Mouse (Mus musculus): Measurements from ENCODE around the gene D630045J12Rik. TPM values are rescaled to one million over a fixed set of nuclear protein-coding genes. Genes with fewer than 3 reads are reported as not detected.
A peak's percentile ranks its signal among the peaks of the same experiment; 100 is the strongest.

Gene D630045J12Rik
- polyA plus RNA-seq, 1 experiment from 2014 or later, result 2.6 TPM

GRCm38 (mm10) chr6:38207621-38208020 lies 46.2 kb downstream of the D630045J12Rik start:
- H3K27ac ChIP-seq (ENCODE audit: poor library complexity, severe bottlenecking), result peak overlapping the region; percentile 30; the same call in 1 of the 2 replicates
- H3K36me3 ChIP-seq, result no peaks in the 10 kb centered on the region
- WGBS, result 79% methylated on average over 2 of the region's 2 CpGs
- no peak overlapping the region for H3K4me2 ChIP-seq
- ATAC-seq (ENCODE audit: insufficient number of reproducible peaks, low FRiP score), result no peak
- H3K9me3 ChIP-seq (replicated peaks), result peaks cover 11% of the 10 kb centered on the region
- no peaks in the 10 kb centered on the region for H3K27me3 ChIP-seq (replicated peaks)
- no peak overlapping the region for H3K4me3 ChIP-seq
- H3K4me1 ChIP-seq (replicated peaks), result peaks cover 24% of the 10 kb centered on the region
- 0 out of 2 replicates have a peak overlapping the region, but pooled peaks have one; percentile 3 for H3K9ac ChIP-seq

- Histone ChIP-seq H3K4me1 (replicated peaks) (peaks cover 24% of the 10 kb centered on the region), H3K4me2 (no peak overlapping the region), H3K36me3 (no peaks in the 10 kb centered on the region), H3K4me3 (no peak overlapping the region), H3K9ac (peak overlapping the region; percentile 3; the same call in 1 of the 2 replicates), H3K9me3 (replicated peaks) (0 out of 2 replicates have a peak, but pooled peaks cover 6% of the 10 kb centered on the region), H3K27me3 (replicated peaks) (no peaks in the 10 kb centered on the region), H3K27ac (ENCODE audit: poor library complexity, severe bottlenecking) (peak overlapping the region; percentile 30; the same call in 1 of the 2 replicates)
- WGBS, result 9% methylated on average over 8 of the region's 8 CpGs
- no peak for ATAC-seq (ENCODE audit: insufficient number of reproducible peaks, low FRiP score)
Measured at GRCm38 (mm10) chr6:38206941-38207531, 46.8 kb downstream of the D630045J12Rik start.

GRCm38 (mm10) chr6:38205375-38205774 lies 48.4 kb downstream of the D630045J12Rik start:
- 79% methylated on average over 6 of the region's 6 CpGs for WGBS
- no peak overlapping the region for H3K27ac ChIP-seq (ENCODE audit: poor library complexity, severe bottlenecking)
- H3K9me3 ChIP-seq (replicated peaks), result 0 out of 2 replicates have a peak, but pooled peaks cover 6% of the 10 kb centered on the region
- no peak for ATAC-seq (ENCODE audit: insufficient number of reproducible peaks, low FRiP score)
- H3K27me3 ChIP-seq (replicated peaks), result no peaks in the 10 kb centered on the region
- peaks cover 24% of the 10 kb centered on the region for H3K4me1 ChIP-seq (replicated peaks)
- H3K4me3 ChIP-seq, result no peak overlapping the region
- no peaks in the 10 kb centered on the region for H3K36me3 ChIP-seq
- H3K4me2 ChIP-seq, result no peak overlapping the region
- H3K9ac ChIP-seq, result no peak overlapping the region

- Histone ChIP-seq H3K4me2 (no peak overlapping the region), H3K4me3 (no peak overlapping the region), H3K4me1 (replicated peaks) (peaks cover 24% of the 10 kb centered on the region), H3K9me3 (replicated peaks) (0 out of 2 replicates have a peak, but pooled peaks cover 3% of the 10 kb centered on the region), H3K27ac (ENCODE audit: poor library complexity, severe bottlenecking) (no peak overlapping the region), H3K36me3 (no peaks in the 10 kb centered on the region), H3K27me3 (replicated peaks) (no peaks in the 10 kb centered on the region), H3K9ac (no peak overlapping the region)
- WGBS, result 52% methylated on average over 4 of the region's 4 CpGs
- ATAC-seq (ENCODE audit: insufficient number of reproducible peaks, low FRiP score), result no peak
Measured at GRCm38 (mm10) chr6:38203820-38204219, 50.0 kb downstream of the D630045J12Rik start.

GRCm38 (mm10) chr6:38202816-38203215 lies 51.0 kb downstream of the D630045J12Rik start:
- no peak overlapping the region for H3K4me3 ChIP-seq

GRCm38 (mm10) chr6:38201495-38201894 lies 52.3 kb downstream of the D630045J12Rik start:
- Histone ChIP-seq H3K4me3 (no peak overlapping the region), H3K36me3 (no peaks in the 10 kb centered on the region), H3K27me3 (replicated peaks) (no peaks in the 10 kb centered on the region), H3K9me3 (replicated peaks) (no peaks in the 10 kb centered on the region), H3K4me2 (no peak overlapping the region), H3K9ac (no peak overlapping the region), H3K27ac (ENCODE audit: poor library complexity, severe bottlenecking) (no peak overlapping the region), H3K4me1 (replicated peaks) (peaks cover 20% of the 10 kb centered on the region)
- no peak for ATAC-seq (ENCODE audit: insufficient number of reproducible peaks, low FRiP score)
- WGBS, result 73% methylated on average over 5 of the region's 5 CpGs

More at GRCm38 (mm10) chr6:38202816-38203215, 51.0 kb downstream of the D630045J12Rik start:
- Histone ChIP-seq H3K27ac (ENCODE audit: poor library complexity, severe bottlenecking) (no peak overlapping the region), H3K4me1 (replicated peaks) (peaks cover 24% of the 10 kb centered on the region), H3K4me2 (no peak overlapping the region), H3K36me3 (no peaks in the 10 kb centered on the region), H3K9me3 (replicated peaks) (no peaks in the 10 kb centered on the region), H3K27me3 (replicated peaks) (no peaks in the 10 kb centered on the region), H3K9ac (no peak overlapping the region)
- ATAC-seq (ENCODE audit: insufficient number of reproducible peaks, low FRiP score), result no peak
- WGBS, result 71% methylated on average over 12 of the region's 12 CpGs

- no peak overlapping the region for H3K4me3 ChIP-seq
- 69% methylated on average over 6 of the region's 6 CpGs for WGBS
- no peaks in the 10 kb centered on the region for H3K27me3 ChIP-seq (replicated peaks)
- H3K9ac ChIP-seq, result no peak overlapping the region
- H3K4me1 ChIP-seq (replicated peaks), result peaks cover 14% of the 10 kb centered on the region
- H3K9me3 ChIP-seq (replicated peaks), result no peaks in the 10 kb centered on the region
- peaks cover 18% of the 10 kb centered on the region for H3K36me3 ChIP-seq
- no peak for ATAC-seq (ENCODE audit: insufficient number of reproducible peaks, low FRiP score)
- no peak overlapping the region for H3K27ac ChIP-seq (ENCODE audit: poor library complexity, severe bottlenecking)
- H3K4me2 ChIP-seq, result no peak overlapping the region
Measured at GRCm38 (mm10) chr6:38199599-38199998, 54.2 kb downstream of the D630045J12Rik start.

GRCm38 (mm10) chr6:38198727-38199126 lies 55.1 kb downstream of the D630045J12Rik start:
- ATAC-seq (ENCODE audit: insufficient number of reproducible peaks, low FRiP score), result no peak
- no peak overlapping the region for H3K4me3 ChIP-seq
- H3K4me2 ChIP-seq, result no peak overlapping the region
- H3K9ac ChIP-seq, result no peak overlapping the region
- H3K9me3 ChIP-seq (replicated peaks), result no peaks in the 10 kb centered on the region
- H3K36me3 ChIP-seq, result peaks cover 25% of the 10 kb centered on the region
- 94% methylated on average over 1 of the region's 1 CpGs for WGBS
- H3K27me3 ChIP-seq (replicated peaks), result no peaks in the 10 kb centered on the region
- peaks cover 17% of the 10 kb centered on the region for H3K4me1 ChIP-seq (replicated peaks)
- H3K27ac ChIP-seq (ENCODE audit: poor library complexity, severe bottlenecking), result no peak overlapping the region

- no peak overlapping the region for H3K4me3 ChIP-seq
- no peak overlapping the region for H3K9ac ChIP-seq
- 72% methylated on average over 24 of the region's 24 CpGs for WGBS
- H3K4me2 ChIP-seq, result no peak overlapping the region
- no peaks in the 10 kb centered on the region for H3K9me3 ChIP-seq (replicated peaks)
- H3K4me1 ChIP-seq (replicated peaks), result peaks cover 15% of the 10 kb centered on the region
- peaks cover 25% of the 10 kb centered on the region for H3K36me3 ChIP-seq
- ATAC-seq (ENCODE audit: insufficient number of reproducible peaks, low FRiP score), result no peak
- H3K27me3 ChIP-seq (replicated peaks), result no peaks in the 10 kb centered on the region
- no peak overlapping the region for H3K27ac ChIP-seq (ENCODE audit: poor library complexity, severe bottlenecking)
Measured at GRCm38 (mm10) chr6:38196266-38197189, 57.3 kb downstream of the D630045J12Rik start.

GRCm38 (mm10) chr6:38195306-38195705 lies 58.5 kb downstream of the D630045J12Rik start:
- no peak for ATAC-seq (ENCODE audit: insufficient number of reproducible peaks, low FRiP score)
- no peak overlapping the region for H3K4me2 ChIP-seq
- peaks cover 25% of the 10 kb centered on the region for H3K36me3 ChIP-seq
- H3K27me3 ChIP-seq (replicated peaks), result no peaks in the 10 kb centered on the region
- no peak overlapping the region for H3K27ac ChIP-seq (ENCODE audit: poor library complexity, severe bottlenecking)
- no peaks in the 10 kb centered on the region for H3K9me3 ChIP-seq (replicated peaks)
- peaks cover 15% of the 10 kb centered on the region for H3K4me1 ChIP-seq (replicated peaks)
- 85% methylated on average over 10 of the region's 10 CpGs for WGBS
- H3K4me3 ChIP-seq, result no peak overlapping the region
- no peak overlapping the region for H3K9ac ChIP-seq

GRCm38 (mm10) chr6:38194046-38194445 lies 59.8 kb downstream of the D630045J12Rik start:
- peaks cover 15% of the 10 kb centered on the region for H3K4me1 ChIP-seq (replicated peaks)
- H3K27me3 ChIP-seq (replicated peaks), result no peaks in the 10 kb centered on the region
- no peak overlapping the region for H3K4me3 ChIP-seq
- no peak overlapping the region for H3K27ac ChIP-seq (ENCODE audit: poor library complexity, severe bottlenecking)
- 60% methylated on average over 7 of the region's 7 CpGs for WGBS
- H3K9me3 ChIP-seq (replicated peaks), result no peaks in the 10 kb centered on the region
- no peak overlapping the region for H3K4me2 ChIP-seq
- H3K9ac ChIP-seq, result no peak overlapping the region
- H3K36me3 ChIP-seq, result peaks cover 25% of the 10 kb centered on the region
- no peak for ATAC-seq (ENCODE audit: insufficient number of reproducible peaks, low FRiP score)
